Mouse (Mus musculus) heart, embryonic 11.5 days (tissue): ENCODE measurements around the gene Slc25a5. TPM values are rescaled to one million over a fixed set of nuclear protein-coding genes. Genes with fewer than 3 reads are reported as not detected.

Experiments used
- ATAC-seq: fragments of 200-750 bp; cut with Nextera tagmentation; replicated peaks from 2 replicates; pipeline ENCODE4 v1.8.0; 2017; ENCODE audit warnings: moderate library complexity; ENCODE audit not compliant: insufficient number of reproducible peaks, low FRiP score, low TSS enrichment
- H3K27ac ChIP-seq: fragments of 300-500 bp; sonication (generic); 2 replicates; pipeline ENCODE4 v1.5.1; 2014; ENCODE audit warnings: mild to moderate bottlenecking, low read depth, low read length
- H3K27me3 ChIP-seq: fragments of 300-500 bp; sonication (generic); 2 replicates; pipeline ENCODE4 v1.6.1; 2014; ENCODE audit warnings: mild to moderate bottlenecking, low read length, mixed read lengths; ENCODE audit not compliant: control insufficient read depth, insufficient read depth
- H3K36me3 ChIP-seq: fragments of 300-500 bp; sonication (generic); 2 replicates; pipeline ENCODE4 v1.6.1; 2014; ENCODE audit warnings: mild to moderate bottlenecking, low read length, moderate library complexity, mixed read lengths; ENCODE audit not compliant: control insufficient read depth, insufficient read depth
- H3K4me1 ChIP-seq: fragments of 300-500 bp; sonication (generic); 2 replicates; pipeline ENCODE4 v1.6.1; 2014; ENCODE audit warnings: low read length; ENCODE audit not compliant: control insufficient read depth, insufficient read depth
- H3K4me2 ChIP-seq: fragments of 300-500 bp; sonication (generic); 2 replicates; pipeline ENCODE4 v1.6.1; 2014; ENCODE audit warnings: mild to moderate bottlenecking, moderate library complexity
- H3K4me3 ChIP-seq: fragments of 300-500 bp; sonication (generic); 2 replicates; pipeline ENCODE4 v1.5.1; 2014; ENCODE audit warnings: low read depth, low read length
- H3K9ac ChIP-seq: fragments of 300-500 bp; sonication (generic); 2 replicates; pipeline ENCODE4 v1.6.1; 2014; ENCODE audit warnings: mild to moderate bottlenecking, low read depth, low read length, moderate library complexity
- H3K9me3 ChIP-seq: fragments of 300-500 bp; sonication (generic); replicated peaks from 2 replicates; pipeline ENCODE4 v1.6.1; 2016; ENCODE audit warnings: low read length; ENCODE audit not compliant: control insufficient read depth
- WGBS: fragments of 180-500 bp; shearing (Covaris S2); extraction: QIAGEN DNeasy Blood & Tissue Kit; methylation state at CpG from one replicate; pipeline ENCODE4 v1.1.7; 2014; ENCODE audit not compliant: insufficient replicate concordance; 5-methylcytosine and 5-hydroxymethylcytosine counted together
- polyA plus RNA-seq: library from polyadenylated mRNA; unstranded; fragments of >200 nt; fragmentation: Nextera tagmentation; extraction: Ambion mirVana; gene quantifications from 2 replicates; pipeline ENCODE4 v1.2.1, GENCODE M21; 2014

Slc25a5 gene
- polyA plus RNA-seq, 1 experiment from 2014 or later = 1,149 TPM

GRCm38 (mm10) chrX:36760946-36761635, 34.4 kb upstream of the Slc25a5 start:
- no peaks in the 10 kb centered on the region for H3K36me3 ChIP-seq
- no peak for ATAC-seq
- H3K9ac ChIP-seq = no peak overlapping the region
- no peaks in the 10 kb centered on the region for H3K9me3 ChIP-seq
- no peak overlapping the region for H3K27ac ChIP-seq
- no peaks in the 10 kb centered on the region for H3K27me3 ChIP-seq
- H3K4me1 ChIP-seq = no peaks in the 10 kb centered on the region
- 58% methylated on average over 6 of the region's 6 CpGs for WGBS
- no peak overlapping the region for H3K4me3 ChIP-seq
- no peak overlapping the region for H3K4me2 ChIP-seq

- no peaks in the 10 kb centered on the region for H3K36me3 ChIP-seq
- ATAC-seq = no peak
- H3K27me3 ChIP-seq = no peaks in the 10 kb centered on the region
- no peak overlapping the region for H3K27ac ChIP-seq
- H3K9ac ChIP-seq = no peak overlapping the region
- H3K4me1 ChIP-seq = no peaks in the 10 kb centered on the region
- H3K4me3 ChIP-seq = no peak overlapping the region
- no peaks in the 10 kb centered on the region for H3K9me3 ChIP-seq
- H3K4me2 ChIP-seq = no peak overlapping the region
- 80% methylated on average over 5 of the region's 5 CpGs for WGBS
Observed at GRCm38 (mm10) chrX:36762289-36762688, 33.2 kb upstream of the Slc25a5 start.

- Histone ChIP-seq H3K36me3 (no peaks in the 10 kb centered on the region), H3K27me3 (no peaks in the 10 kb centered on the region), H3K27ac (no peak overlapping the region), H3K4me1 (no peaks in the 10 kb centered on the region), H3K9me3 (no peaks in the 10 kb centered on the region), H3K4me3 (no peak overlapping the region), H3K4me2 (no peak overlapping the region), H3K9ac (no peak overlapping the region)
- 57% methylated on average over 4 of the region's 4 CpGs for WGBS
- no peak for ATAC-seq
Observed at GRCm38 (mm10) chrX:36762894-36763293, 32.6 kb upstream of the Slc25a5 start.

- no peak for ATAC-seq
- no peak overlapping the region for H3K27ac ChIP-seq
- no peak overlapping the region for H3K4me2 ChIP-seq
- H3K9ac ChIP-seq = no peak overlapping the region
- H3K36me3 ChIP-seq = no peaks in the 10 kb centered on the region
- WGBS = 56% methylated on average over 11 of the region's 11 CpGs
- H3K4me3 ChIP-seq = no peak overlapping the region
- no peaks in the 10 kb centered on the region for H3K27me3 ChIP-seq
- H3K9me3 ChIP-seq = no peaks in the 10 kb centered on the region
- no peaks in the 10 kb centered on the region for H3K4me1 ChIP-seq
Observed at GRCm38 (mm10) chrX:36763298-36763933, 32.0 kb upstream of the Slc25a5 start.

GRCm38 (mm10) chrX:36763934-36764317, 31.5 kb upstream of the Slc25a5 start:
- H3K9me3 ChIP-seq = no peaks in the 10 kb centered on the region
- no peak overlapping the region for H3K27ac ChIP-seq
- 55% methylated on average over 2 of the region's 2 CpGs for WGBS
- no peaks in the 10 kb centered on the region for H3K27me3 ChIP-seq
- H3K4me1 ChIP-seq = no peaks in the 10 kb centered on the region
- H3K9ac ChIP-seq = no peak overlapping the region
- no peak overlapping the region for H3K4me2 ChIP-seq
- ATAC-seq = no peak
- no peak overlapping the region for H3K4me3 ChIP-seq
- no peaks in the 10 kb centered on the region for H3K36me3 ChIP-seq

- no peaks in the 10 kb centered on the region for H3K27me3 ChIP-seq
- H3K9me3 ChIP-seq = no peaks in the 10 kb centered on the region
- H3K4me1 ChIP-seq = no peaks in the 10 kb centered on the region
- H3K27ac ChIP-seq = no peak overlapping the region
- H3K9ac ChIP-seq = no peak overlapping the region
- no peaks in the 10 kb centered on the region for H3K36me3 ChIP-seq
- H3K4me2 ChIP-seq = no peak overlapping the region
- ATAC-seq = no peak
- no peak overlapping the region for H3K4me3 ChIP-seq
- WGBS = 60% methylated on average over 5 of the region's 5 CpGs
Observed at GRCm38 (mm10) chrX:36767386-36767785, 28.1 kb upstream of the Slc25a5 start.

GRCm38 (mm10) chrX:36772591-36772990, 22.9 kb upstream of the Slc25a5 start:
- Histone ChIP-seq H3K36me3 (no peaks in the 10 kb centered on the region), H3K4me2 (no peak overlapping the region), H3K4me3 (no peak overlapping the region), H3K4me1 (no peaks in the 10 kb centered on the region), H3K9me3 (no peaks in the 10 kb centered on the region), H3K27me3 (no peaks in the 10 kb centered on the region), H3K27ac (no peak overlapping the region), H3K9ac (no peak overlapping the region)
- ATAC-seq = no peak
- 66% methylated on average over 6 of the region's 6 CpGs for WGBS

- Histone ChIP-seq H3K4me1 (no peaks in the 10 kb centered on the region), H3K27me3 (no peaks in the 10 kb centered on the region), H3K4me2 (no peak overlapping the region), H3K4me3 (no peak overlapping the region), H3K27ac (no peak overlapping the region), H3K36me3 (no peaks in the 10 kb centered on the region), H3K9me3 (no peaks in the 10 kb centered on the region), H3K9ac (no peak overlapping the region)
- no peak for ATAC-seq
- WGBS = 78% methylated on average over 5 of the region's 5 CpGs
Observed at GRCm38 (mm10) chrX:36775520-36775919, 19.9 kb upstream of the Slc25a5 start.

GRCm38 (mm10) chrX:36777694-36778093, 17.8 kb upstream of the Slc25a5 start:
- H3K4me3 ChIP-seq = no peak overlapping the region
- H3K9me3 ChIP-seq = no peaks in the 10 kb centered on the region
- no peak overlapping the region for H3K27ac ChIP-seq
- ATAC-seq = no peak
- H3K36me3 ChIP-seq = no peaks in the 10 kb centered on the region
- no peak overlapping the region for H3K9ac ChIP-seq
- H3K4me1 ChIP-seq = no peaks in the 10 kb centered on the region
- WGBS = 72% methylated on average over 4 of the region's 4 CpGs
- no peak overlapping the region for H3K4me2 ChIP-seq
- H3K27me3 ChIP-seq = no peaks in the 10 kb centered on the region
